Mouse (Mus musculus) neural tube, embryonic 13.5 days (tissue): ENCODE measurements around the gene Brf1. TPM values are rescaled to one million over a fixed set of nuclear protein-coding genes. Genes with fewer than 3 reads are reported as not detected.
A peak's percentile ranks its signal among the peaks of the same experiment; 100 is the strongest.

ENCODE experiments used
- ATAC-seq: fragments of 200-750 bp; cut with Nextera tagmentation; 2 replicates; pipeline ENCODE4 v1.8.0; 2017; ENCODE audit warnings: low read depth, mild to moderate bottlenecking, moderate TSS enrichment, moderate library complexity
- H3K27ac ChIP-seq: fragments of 300-500 bp; sonication (generic); replicated peaks from 2 replicates; pipeline ENCODE4 v1.5.1; 2015; ENCODE audit warnings: moderate library complexity, mild to moderate bottlenecking, inconsistent platforms
- H3K27me3 ChIP-seq: fragments of 300-500 bp; sonication (generic); 2 replicates; pipeline ENCODE4 v1.6.1; 2015; ENCODE audit warnings: mild to moderate bottlenecking, inconsistent platforms
- H3K36me3 ChIP-seq: fragments of 300-500 bp; sonication (generic); 2 replicates; pipeline ENCODE4 v1.6.1; 2015; ENCODE audit warnings: mild to moderate bottlenecking, inconsistent platforms
- H3K4me1 ChIP-seq: fragments of 300-500 bp; sonication (generic); replicated peaks from 2 replicates; pipeline ENCODE4 v1.6.1; 2015; ENCODE audit warnings: inconsistent platforms
- H3K4me2 ChIP-seq: fragments of 300-500 bp; sonication (generic); 2 replicates; pipeline ENCODE4 v1.6.1; 2015; ENCODE audit warnings: inconsistent platforms, mild to moderate bottlenecking, moderate library complexity
- H3K4me3 ChIP-seq: fragments of 300-500 bp; sonication (generic); 2 replicates; pipeline ENCODE4 v1.5.1; 2015; ENCODE audit warnings: mild to moderate bottlenecking, inconsistent platforms
- H3K9ac ChIP-seq: fragments of 300-500 bp; sonication (generic); 2 replicates; pipeline ENCODE4 v1.6.1; 2015; ENCODE audit warnings: moderate library complexity, mild to moderate bottlenecking, inconsistent platforms
- H3K9me3 ChIP-seq: fragments of 300-500 bp; sonication (generic); 2 replicates; pipeline ENCODE4 v1.6.1; 2016; ENCODE audit warnings: inconsistent platforms
- WGBS: fragments of 180-500 bp; shearing (Covaris S2); methylation state at CpG from one replicate; pipeline ENCODE4 v1.1.7; 2015; 5-methylcytosine and 5-hydroxymethylcytosine counted together
- polyA plus RNA-seq: library from polyadenylated mRNA; unstranded; fragments of >200 nt; fragmentation: Nextera tagmentation; extraction: Ambion mirVana; gene quantifications from 2 replicates; pipeline ENCODE4 v1.2.1, GENCODE M21; 2015

Gene Brf1
- polyA plus RNA-seq, 1 experiment from 2014 or later, result 55.8 TPM

DNA sequence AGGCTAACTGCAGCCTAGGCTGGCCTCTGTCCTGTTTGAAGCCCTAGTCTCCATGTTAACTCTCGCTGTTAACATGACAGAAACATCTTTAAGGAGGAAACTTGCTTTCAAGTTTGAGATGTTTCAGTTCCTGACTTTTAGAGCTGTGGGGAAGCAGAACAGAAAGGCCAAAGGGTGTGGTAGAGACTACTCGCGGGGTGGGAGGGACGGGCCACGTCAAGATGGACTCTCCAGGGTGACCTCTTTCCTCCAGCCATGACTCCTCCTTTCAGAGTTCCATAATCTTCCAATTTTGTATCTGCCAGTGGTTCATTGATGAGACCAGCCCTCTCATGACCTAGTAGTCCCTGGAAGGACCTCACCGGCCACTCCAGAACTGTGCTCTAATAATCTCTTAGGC lies 30.9 kb upstream of the Brf1 start:
- Histone ChIP-seq H3K9me3 (no peaks in the 10 kb centered on the region), H3K27me3 (no peaks in the 10 kb centered on the region), H3K4me2 (no peak overlapping the region), H3K36me3 (peaks cover 2% of the 10 kb centered on the region; the same call in 1 of the 2 replicates), H3K4me3 (no peak overlapping the region), H3K4me1 (peaks cover 70% of the 10 kb centered on the region), H3K27ac (no peak overlapping the region), H3K9ac (no peak overlapping the region)
- ATAC-seq, result no peak
- 90% methylated on average over 6 of the region's 6 CpGs for WGBS

DNA sequence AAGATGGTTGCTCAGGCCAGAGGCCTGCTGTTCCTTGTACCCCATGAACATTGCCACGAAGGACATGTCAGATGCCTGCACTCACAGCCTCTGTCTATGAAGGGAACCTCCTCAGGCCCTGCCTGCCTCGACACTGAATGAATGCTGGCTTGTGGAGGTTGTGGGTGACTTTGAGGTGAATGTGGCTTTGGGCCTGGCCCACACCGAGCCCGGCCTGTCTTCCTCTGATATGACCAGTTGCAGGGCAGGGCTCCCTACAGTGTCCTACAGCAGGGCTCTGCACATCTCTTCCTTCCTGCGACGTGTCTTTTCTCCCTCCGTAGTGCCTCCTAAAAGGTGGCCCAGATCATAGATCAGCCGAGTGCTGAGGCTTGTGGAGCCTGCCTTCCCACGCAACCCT lies 30.5 kb upstream of the Brf1 start:
- Histone ChIP-seq H3K27me3 (no peaks in the 10 kb centered on the region), H3K27ac (no peak overlapping the region), H3K36me3 (peaks cover 4% of the 10 kb centered on the region; the same call in 1 of the 2 replicates), H3K9me3 (no peaks in the 10 kb centered on the region), H3K4me3 (no peak overlapping the region), H3K9ac (no peak overlapping the region), H3K4me2 (no peak overlapping the region), H3K4me1 (peaks cover 70% of the 10 kb centered on the region)
- WGBS, result 87% methylated on average over 9 of the region's 9 CpGs
- no peak for ATAC-seq

DNA sequence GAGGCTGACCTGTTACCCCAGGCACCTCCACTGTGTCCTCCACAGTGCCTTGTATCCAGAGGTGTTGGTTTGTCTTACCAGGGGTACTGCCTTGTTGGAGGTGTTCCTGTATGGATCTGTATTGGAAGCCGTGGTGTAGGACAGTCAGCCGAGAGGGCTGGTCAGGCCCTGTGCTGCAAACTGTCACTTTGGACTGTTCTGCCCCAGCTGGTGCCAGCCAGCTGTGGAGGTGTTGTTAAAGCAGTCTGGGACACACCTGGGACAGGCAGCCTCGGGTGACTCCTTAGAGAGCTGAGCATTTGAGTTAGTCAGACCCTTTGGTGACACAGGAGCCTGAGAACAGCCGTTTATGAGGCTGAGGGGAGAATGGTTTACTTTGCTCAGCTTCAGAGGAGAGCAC lies 29.5 kb upstream of the Brf1 start:
- Histone ChIP-seq H3K9me3 (no peaks in the 10 kb centered on the region), H3K4me2 (no peak overlapping the region), H3K4me1 (peaks cover 70% of the 10 kb centered on the region), H3K9ac (no peak overlapping the region), H3K27me3 (no peaks in the 10 kb centered on the region), H3K27ac (no peak overlapping the region), H3K4me3 (no peak overlapping the region), H3K36me3 (peaks cover 11% of the 10 kb centered on the region)
- 71% methylated on average over 4 of the region's 4 CpGs for WGBS
- no peak for ATAC-seq

DNA sequence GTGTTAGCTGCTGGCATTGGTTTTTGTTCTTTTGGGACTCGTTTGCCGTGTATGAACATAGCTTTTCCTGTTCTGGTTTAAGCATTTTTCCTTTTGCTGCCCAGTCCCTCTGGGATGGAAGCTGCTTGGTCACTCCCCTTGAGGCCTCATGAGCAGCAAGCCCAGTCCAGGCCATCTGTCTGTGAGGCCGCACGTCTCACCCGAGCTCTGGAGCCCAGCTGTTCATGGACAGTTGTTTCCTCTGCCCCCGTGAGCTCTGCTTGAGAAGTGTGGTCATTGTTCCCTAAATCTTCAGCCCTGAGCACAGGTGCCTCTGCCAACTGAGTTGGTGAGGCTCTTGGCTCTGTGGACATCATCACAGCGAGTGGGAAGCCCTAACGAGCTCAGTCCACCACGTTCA lies 28.4 kb upstream of the Brf1 start:
- Histone ChIP-seq H3K4me3 (no peak overlapping the region), H3K4me2 (no peak overlapping the region), H3K9ac (peak overlapping the region; percentile 13; the same call in 1 of the 2 replicates), H3K27me3 (no peaks in the 10 kb centered on the region), H3K9me3 (no peaks in the 10 kb centered on the region), H3K27ac (peak overlapping the region; percentile 49), H3K36me3 (peaks cover 15% of the 10 kb centered on the region), H3K4me1 (peaks cover 64% of the 10 kb centered on the region)
- no peak for ATAC-seq
- 58% methylated on average over 9 of the region's 9 CpGs for WGBS

DNA sequence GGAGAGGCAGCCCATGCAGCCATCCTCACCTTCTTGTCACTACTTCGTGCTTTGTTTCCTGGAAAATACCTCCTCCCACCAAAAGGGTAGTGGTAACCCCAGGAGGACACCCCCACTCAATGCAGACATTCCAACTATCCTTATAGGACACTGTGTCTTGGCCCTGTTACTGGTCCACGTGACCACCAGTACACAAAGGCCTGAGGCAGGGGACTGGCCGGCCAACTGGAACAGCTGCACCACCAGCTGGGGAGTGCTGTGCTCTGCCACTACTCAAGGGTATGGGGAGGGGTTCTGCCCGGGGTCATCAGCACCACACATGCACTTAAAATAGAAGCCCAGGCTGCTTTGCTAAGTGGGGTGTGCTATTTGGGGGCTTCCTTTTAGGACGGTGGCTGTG lies 27.6 kb upstream of the Brf1 start:
- no peaks in the 10 kb centered on the region for H3K9me3 ChIP-seq
- no peak overlapping the region for H3K4me3 ChIP-seq
- WGBS, result 34% methylated on average over 5 of the region's 5 CpGs
- H3K9ac ChIP-seq, result no peak overlapping the region
- H3K4me2 ChIP-seq, result no peak overlapping the region
- H3K36me3 ChIP-seq, result peaks cover 22% of the 10 kb centered on the region
- H3K27me3 ChIP-seq, result no peaks in the 10 kb centered on the region
- ATAC-seq, result peak; percentile 13; the same call in 1 of the 2 replicates
- H3K27ac ChIP-seq, result peak overlapping the region; percentile 49
- H3K4me1 ChIP-seq, result peaks cover 61% of the 10 kb centered on the region

DNA sequence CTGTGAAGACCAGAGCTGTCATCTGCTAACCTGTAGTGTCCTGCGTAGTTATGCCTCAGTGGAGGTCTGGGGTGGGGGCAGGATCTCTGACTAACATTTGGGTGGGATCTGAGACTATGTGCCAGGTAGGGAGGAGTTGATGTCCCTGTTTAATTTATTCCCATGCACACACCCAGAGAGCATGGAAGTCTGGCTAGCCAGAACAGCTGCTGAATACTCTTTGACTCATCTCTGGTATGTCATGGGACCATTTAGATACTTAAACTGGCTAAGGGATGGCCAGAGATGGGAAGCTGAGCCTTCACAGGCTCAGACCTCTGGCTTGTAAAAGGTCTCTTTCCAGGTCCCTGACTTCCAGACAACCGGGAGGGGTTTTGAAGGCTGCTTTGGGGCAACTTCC lies 27.0 kb upstream of the Brf1 start:
- 87% methylated on average over 2 of the region's 2 CpGs for WGBS
- Histone ChIP-seq H3K36me3 (peaks cover 25% of the 10 kb centered on the region), H3K27ac (0 out of 2 replicates have a peak overlapping the region, but pooled peaks have one; percentile 49), H3K4me2 (no peak overlapping the region), H3K9me3 (no peaks in the 10 kb centered on the region), H3K4me3 (no peak overlapping the region), H3K27me3 (no peaks in the 10 kb centered on the region), H3K9ac (no peak overlapping the region), H3K4me1 (peaks cover 58% of the 10 kb centered on the region)
- ATAC-seq, result no peak

DNA sequence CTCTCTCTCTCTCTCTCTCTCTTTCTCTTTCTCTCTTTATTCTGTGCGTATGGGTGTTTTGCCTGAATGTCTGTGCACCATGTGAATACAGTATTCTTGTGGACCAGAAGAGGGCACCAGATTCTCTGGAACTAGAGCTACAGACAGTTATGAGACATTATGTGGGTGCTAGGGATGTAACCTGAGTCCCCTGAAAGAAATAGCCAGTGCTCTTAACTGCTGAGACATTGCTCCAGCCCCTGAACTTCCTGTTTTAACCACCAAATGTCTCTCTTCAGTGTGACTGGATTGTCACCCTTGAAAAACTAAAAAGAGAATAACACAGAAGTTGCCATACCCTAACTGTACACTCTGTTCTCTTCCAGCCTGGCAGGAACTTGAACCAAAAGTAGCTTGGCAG lies 26.1 kb upstream of the Brf1 start:
- ATAC-seq, result no peak
- no peak overlapping the region for H3K9ac ChIP-seq
- WGBS, result 93% methylated on average over 1 of the region's 1 CpGs

DNA sequence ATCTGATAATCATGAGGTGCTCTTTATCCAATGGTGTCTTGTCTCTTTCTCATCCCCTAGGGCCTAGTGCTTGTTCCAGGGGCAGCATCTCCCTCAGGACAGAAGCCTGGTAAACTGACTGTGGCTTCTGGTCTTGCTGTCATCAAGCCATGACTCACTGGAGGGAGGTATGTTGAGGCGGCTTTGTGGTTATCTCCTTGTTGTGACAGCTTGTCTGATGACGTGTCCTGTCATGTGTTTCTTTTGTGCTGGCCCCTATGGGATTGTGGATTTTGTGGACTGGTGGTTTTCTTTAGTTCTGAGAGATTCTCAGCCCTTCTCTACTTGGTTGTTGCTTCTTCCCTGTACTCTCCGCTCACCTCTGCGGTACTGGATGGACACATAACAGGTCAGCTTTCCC lies 22.6 kb upstream of the Brf1 start:
- Histone ChIP-seq H3K27ac (no peak overlapping the region), H3K27me3 (no peaks in the 10 kb centered on the region), H3K4me2 (no peak overlapping the region), H3K36me3 (peaks cover 36% of the 10 kb centered on the region), H3K9me3 (no peaks in the 10 kb centered on the region), H3K4me3 (no peak overlapping the region), H3K9ac (no peak overlapping the region), H3K4me1 (peaks cover 23% of the 10 kb centered on the region)
- ATAC-seq, result no peak
- WGBS, result 83% methylated on average over 4 of the region's 4 CpGs

More for the DNA sequence above, 26.1 kb upstream of the Brf1 start:
- Histone ChIP-seq H3K4me1 (peaks cover 48% of the 10 kb centered on the region), H3K4me3 (no peak overlapping the region), H3K9me3 (no peaks in the 10 kb centered on the region), H3K4me2 (no peak overlapping the region), H3K27me3 (no peaks in the 10 kb centered on the region), H3K36me3 (peaks cover 28% of the 10 kb centered on the region), H3K27ac (no peak overlapping the region)

DNA sequence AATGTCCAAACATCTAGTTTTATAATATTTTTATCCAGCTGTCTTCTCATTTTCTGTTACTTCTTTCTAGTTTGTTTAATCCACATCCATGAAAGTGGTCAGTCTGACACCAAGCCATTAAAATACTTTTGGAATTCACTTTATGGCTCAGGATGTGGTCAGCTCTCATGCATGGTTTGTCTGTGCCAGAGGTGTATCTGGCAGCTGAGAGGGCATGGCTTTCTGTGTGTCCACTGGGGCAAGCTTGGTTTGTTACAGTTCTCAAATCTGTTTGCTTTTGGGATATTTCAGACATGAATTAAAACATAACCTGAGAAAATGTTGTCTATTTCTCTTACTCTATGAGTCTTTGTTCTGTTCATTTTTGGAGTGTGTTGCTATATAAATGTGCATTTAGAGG lies 21.0 kb upstream of the Brf1 start:
- H3K9ac ChIP-seq, result no peak overlapping the region
- no peak overlapping the region for H3K27ac ChIP-seq
- no peak overlapping the region for H3K4me3 ChIP-seq
- H3K36me3 ChIP-seq, result peaks cover 34% of the 10 kb centered on the region
- peaks cover 29% of the 10 kb centered on the region for H3K4me1 ChIP-seq
- H3K4me2 ChIP-seq, result no peak overlapping the region
- H3K9me3 ChIP-seq, result no peaks in the 10 kb centered on the region
- H3K27me3 ChIP-seq, result no peaks in the 10 kb centered on the region
- no peak for ATAC-seq

DNA sequence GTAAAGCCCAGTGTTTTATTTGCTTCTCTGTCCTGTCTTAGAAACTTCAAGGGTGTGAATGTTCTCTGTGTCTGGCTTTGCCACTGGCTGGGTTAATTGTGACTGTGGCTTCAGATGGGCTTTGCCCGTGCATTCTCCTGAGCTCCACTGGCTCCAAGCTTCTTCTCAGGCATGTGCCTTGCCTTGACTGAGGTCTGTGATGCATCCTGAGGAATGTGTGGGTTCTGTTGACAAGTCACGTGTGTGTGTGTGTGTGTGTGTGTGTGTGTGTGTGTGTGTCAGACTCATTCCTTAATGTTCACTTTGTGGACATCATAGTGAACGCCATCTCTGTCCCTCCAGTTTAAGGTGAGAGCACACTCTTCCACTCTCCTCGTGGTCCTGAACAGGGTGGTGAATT lies 18.3 kb upstream of the Brf1 start:
- WGBS, result 90% methylated on average over 4 of the region's 4 CpGs
- no peak overlapping the region for H3K4me3 ChIP-seq
- no peak for ATAC-seq

DNA sequence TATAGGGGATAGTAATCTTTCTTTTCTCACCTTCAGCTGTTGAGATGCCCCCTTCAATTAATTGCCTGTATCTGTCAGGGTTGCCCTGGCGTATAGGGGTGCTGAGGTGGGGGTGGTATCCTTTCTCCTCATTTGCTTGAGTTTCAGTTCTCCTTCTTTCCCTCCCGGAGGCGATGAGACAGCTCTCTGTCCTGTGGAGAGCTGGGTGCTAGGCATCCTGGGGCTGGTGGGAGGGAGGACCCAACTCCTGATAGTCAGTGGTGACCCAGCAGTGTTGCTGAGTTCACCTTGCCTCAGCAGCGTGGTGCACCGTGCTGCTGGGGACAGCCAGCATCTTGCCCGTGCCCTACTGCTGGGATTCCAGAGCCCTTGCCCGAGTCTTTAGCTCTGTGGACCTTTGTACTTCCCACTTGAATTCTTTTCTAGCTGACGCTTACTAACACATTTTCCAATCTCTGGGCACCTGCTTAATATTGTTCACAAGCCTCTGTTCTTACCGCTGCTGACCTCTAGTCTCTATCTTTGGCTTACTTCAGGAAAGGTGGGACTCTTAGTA lies 17.0 kb upstream of the Brf1 start:
- H3K27me3 ChIP-seq, result no peaks in the 10 kb centered on the region
- H3K9me3 ChIP-seq, result no peaks in the 10 kb centered on the region
- H3K36me3 ChIP-seq, result peaks cover 12% of the 10 kb centered on the region
- H3K4me1 ChIP-seq, result peaks cover 51% of the 10 kb centered on the region
- no peak overlapping the region for H3K4me2 ChIP-seq
- H3K27ac ChIP-seq, result no peak overlapping the region
- ATAC-seq, result no peak
- 82% methylated on average over 9 of the region's 9 CpGs for WGBS
- H3K4me3 ChIP-seq, result no peak overlapping the region
- 0 out of 2 replicates have a peak overlapping the region, but pooled peaks have one; percentile 3 for H3K9ac ChIP-seq

More for the DNA sequence above, 18.3 kb upstream of the Brf1 start:
- Histone ChIP-seq H3K9me3 (no peaks in the 10 kb centered on the region), H3K27ac (no peak overlapping the region), H3K36me3 (peaks cover 21% of the 10 kb centered on the region), H3K9ac (no peak overlapping the region), H3K4me2 (no peak overlapping the region), H3K4me1 (peaks cover 46% of the 10 kb centered on the region), H3K27me3 (no peaks in the 10 kb centered on the region)

DNA sequence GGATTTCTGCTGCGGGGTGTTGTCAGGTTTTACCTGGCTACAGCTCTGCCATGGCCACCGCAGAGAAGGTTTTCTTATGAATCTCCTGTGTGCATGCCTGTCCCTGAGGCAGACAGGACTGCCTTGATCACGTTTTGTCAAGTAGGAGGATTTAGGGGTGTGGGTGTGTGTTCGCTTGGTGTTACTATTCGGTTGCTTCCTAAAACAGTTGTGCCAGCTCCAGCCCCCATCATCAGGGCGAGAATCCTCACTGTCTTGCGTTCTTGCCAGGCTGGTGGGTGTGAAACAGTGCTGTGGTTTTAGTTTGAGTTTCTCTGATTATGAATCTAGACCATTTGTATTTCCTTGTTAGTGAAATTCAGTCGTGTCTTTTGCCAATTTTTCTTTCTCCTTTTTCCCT lies 16.5 kb upstream of the Brf1 start:
- no peak overlapping the region for H3K27ac ChIP-seq
- peak overlapping the region; percentile 30 for H3K4me2 ChIP-seq
- peak overlapping the region; percentile 56 for H3K9ac ChIP-seq

DNA sequence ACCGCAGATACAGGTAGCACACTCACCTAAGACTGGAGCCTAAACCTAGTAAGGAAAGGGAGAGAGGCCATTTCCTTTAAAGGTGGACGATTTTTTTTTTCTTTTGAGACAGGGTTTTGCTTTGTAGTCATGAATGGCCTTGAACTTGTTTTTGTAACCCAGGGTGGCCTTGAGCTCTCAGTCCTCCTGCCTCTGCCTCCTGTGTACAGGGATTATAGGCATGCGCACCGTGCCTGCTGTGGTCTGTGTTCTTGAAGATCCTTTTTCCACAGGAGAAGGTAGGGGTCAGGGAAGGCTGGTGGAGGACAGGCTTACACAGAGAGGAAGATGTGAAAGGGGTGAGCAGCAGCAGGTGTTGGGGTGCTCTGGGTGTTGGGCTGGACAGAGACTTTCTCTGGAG lies 15.5 kb upstream of the Brf1 start:
- no peak overlapping the region for H3K27ac ChIP-seq
- 81% methylated on average over 4 of the region's 4 CpGs for WGBS
- peak overlapping the region; percentile 84 for H3K4me2 ChIP-seq
- no peaks in the 10 kb centered on the region for H3K9me3 ChIP-seq
- peak overlapping the region; percentile 91; the same call in 1 of the 2 replicates for H3K4me3 ChIP-seq
- H3K9ac ChIP-seq, result peak overlapping the region; percentile 94
- peaks cover 52% of the 10 kb centered on the region for H3K4me1 ChIP-seq
- no peak for ATAC-seq
- peaks cover 4% of the 10 kb centered on the region for H3K36me3 ChIP-seq
- no peaks in the 10 kb centered on the region for H3K27me3 ChIP-seq

More for the DNA sequence above, 16.5 kb upstream of the Brf1 start:
- H3K4me3 ChIP-seq, result no peak overlapping the region
- no peaks in the 10 kb centered on the region for H3K9me3 ChIP-seq
- H3K27me3 ChIP-seq, result no peaks in the 10 kb centered on the region
- H3K36me3 ChIP-seq, result peaks cover 11% of the 10 kb centered on the region
- ATAC-seq, result no peak
- WGBS, result 76% methylated on average over 8 of the region's 8 CpGs
- peaks cover 52% of the 10 kb centered on the region for H3K4me1 ChIP-seq
